Mouse (Mus musculus) forebrain, embryonic 16.5 days (tissue): ENCODE measurements around the gene Aven. TPM values are rescaled to one million over a fixed set of nuclear protein-coding genes. Genes with fewer than 3 reads are reported as not detected.

Experiments used
- ATAC-seq: fragments of 200-750 bp; cut with Nextera tagmentation; 2 replicates; pipeline ENCODE4 v1.8.0; 2017; ENCODE audit warnings: mild to moderate bottlenecking, moderate library complexity
- H3K27ac ChIP-seq: fragments of 300-500 bp; sonication (generic); 2 replicates; pipeline ENCODE4 v1.5.1; 2014; ENCODE audit warnings: low read length, control low read depth
- H3K27me3 ChIP-seq: fragments of 300-500 bp; sonication (generic); replicated peaks from 2 replicates; pipeline ENCODE4 v1.6.1; 2014; ENCODE audit warnings: low read length; ENCODE audit not compliant: control insufficient read depth, insufficient read depth
- H3K36me3 ChIP-seq: fragments of 300-500 bp; sonication (generic); 2 replicates; pipeline ENCODE4 v1.6.1; 2014; ENCODE audit not compliant: control insufficient read depth, insufficient read depth
- H3K4me1 ChIP-seq: fragments of 300-500 bp; sonication (generic); replicated peaks from 2 replicates; pipeline ENCODE4 v1.6.1; 2014; ENCODE audit warnings: low read length; ENCODE audit not compliant: control insufficient read depth, insufficient read depth
- H3K4me2 ChIP-seq: fragments of 300-500 bp; sonication (generic); 2 replicates; pipeline ENCODE4 v1.6.1; 2014; ENCODE audit warnings: mild to moderate bottlenecking, low read length, control low read depth
- H3K4me3 ChIP-seq: fragments of 300-500 bp; sonication (generic); replicated peaks from 2 replicates; pipeline ENCODE4 v1.5.1; 2014; ENCODE audit warnings: mild to moderate bottlenecking, low read length, control low read depth
- H3K9ac ChIP-seq: fragments of 300-500 bp; sonication (generic); replicated peaks from 2 replicates; pipeline ENCODE4 v1.6.1; 2014; ENCODE audit warnings: low read depth, low read length, control low read depth
- H3K9me3 ChIP-seq: fragments of 300-500 bp; sonication (generic); 2 replicates; pipeline ENCODE4 v1.6.1; 2016; ENCODE audit warnings: low read length; ENCODE audit not compliant: control insufficient read depth
- WGBS: fragments of 180-500 bp; shearing (Covaris S2); extraction: QIAGEN DNeasy Blood & Tissue Kit; methylation state at CpG from one replicate; pipeline ENCODE4 v1.1.7; 2014; 5-methylcytosine and 5-hydroxymethylcytosine counted together
- microRNA-seq: library from miRNA; unstranded; fragments of <30 nt; microRNA quantifications from one replicate; pipeline ENCODE4, GENCODE M21; 2017
- polyA plus RNA-seq: library from polyadenylated mRNA; unstranded; fragments of >200 nt; fragmentation: Nextera tagmentation; extraction: Ambion mirVana; gene quantifications from 2 replicates; pipeline ENCODE4 v1.2.1, GENCODE M21; 2015

The Aven gene
- polyA plus RNA-seq, 1 experiment from 2014 or later: 2.2 TPM

GRCm38 (mm10) chr2:112669461-112669860 lies 176.7 kb downstream of the Aven start:
- Histone ChIP-seq H3K36me3 (no peaks in the 10 kb centered on the region), H3K4me1 (no peaks in the 10 kb centered on the region), H3K27me3 (no peaks in the 10 kb centered on the region), H3K9me3 (no peaks in the 10 kb centered on the region), H3K4me3 (no peak overlapping the region), H3K9ac (no peak overlapping the region), H3K27ac (no peak overlapping the region), H3K4me2 (no peak overlapping the region)
- WGBS: 91% methylated on average over 3 of the region's 3 CpGs
- ATAC-seq: no peak

GRCm38 (mm10) chr2:112676175-112676574 lies 183.4 kb downstream of the Aven start:
- Histone ChIP-seq H3K4me2 (no peak overlapping the region), H3K36me3 (no peaks in the 10 kb centered on the region), H3K27me3 (no peaks in the 10 kb centered on the region), H3K4me3 (no peak overlapping the region), H3K9me3 (no peaks in the 10 kb centered on the region), H3K9ac (no peak overlapping the region), H3K27ac (no peak overlapping the region), H3K4me1 (no peaks in the 10 kb centered on the region)
- no peak for ATAC-seq
- WGBS: 84% methylated on average over 2 of the region's 2 CpGs

GRCm38 (mm10) chr2:112676721-112677120 lies 184.0 kb downstream of the Aven start:
- WGBS: 48% methylated on average over 1 of the region's 1 CpGs
- Histone ChIP-seq H3K27me3 (no peaks in the 10 kb centered on the region), H3K9ac (no peak overlapping the region), H3K9me3 (no peaks in the 10 kb centered on the region), H3K36me3 (no peaks in the 10 kb centered on the region), H3K4me3 (no peak overlapping the region), H3K4me1 (no peaks in the 10 kb centered on the region), H3K27ac (no peak overlapping the region), H3K4me2 (no peak overlapping the region)
- no peak for ATAC-seq

GRCm38 (mm10) chr2:112677246-112677645 lies 184.5 kb downstream of the Aven start:
- Histone ChIP-seq H3K27ac (no peak overlapping the region), H3K36me3 (no peaks in the 10 kb centered on the region), H3K9ac (no peak overlapping the region), H3K9me3 (no peaks in the 10 kb centered on the region), H3K4me3 (no peak overlapping the region), H3K27me3 (no peaks in the 10 kb centered on the region), H3K4me2 (no peak overlapping the region), H3K4me1 (no peaks in the 10 kb centered on the region)
- no peak for ATAC-seq
- WGBS: 27% methylated on average over 1 of the region's 1 CpGs

GRCm38 (mm10) chr2:112681817-112682216 lies 189.1 kb downstream of the Aven start:
- Histone ChIP-seq H3K9ac (no peak overlapping the region), H3K27ac (no peak overlapping the region), H3K36me3 (no peaks in the 10 kb centered on the region), H3K27me3 (no peaks in the 10 kb centered on the region), H3K4me2 (no peak overlapping the region), H3K4me1 (no peaks in the 10 kb centered on the region), H3K9me3 (no peaks in the 10 kb centered on the region), H3K4me3 (no peak overlapping the region)
- WGBS: 82% methylated on average over 5 of the region's 5 CpGs
- ATAC-seq: no peak

Small RNA genes lying within 50 kb of the gene (microRNA-seq; reads per million reads assigned to microRNA genes)
- gene Gm44374: not detected

Other genes starting within 250 kb of the Aven start
- not detected in 2 replicates for gene Nutm1, start 233.7 kb upstream of the Aven start, polyA plus RNA-seq
- 157 and 169 TPM in 2 replicates for gene Nop10, start 231.0 kb upstream of the Aven start, polyA plus RNA-seq
- gene Slc12a6, start 227.1 kb upstream of the Aven start, polyA plus RNA-seq: 18.5 and 20.1 TPM in 2 replicates
- not detected in 2 replicates for gene Gm21985, start 226.7 kb upstream of the Aven start, polyA plus RNA-seq
- 150 and 174 TPM in 2 replicates for gene Emc4, start 124.9 kb upstream of the Aven start, polyA plus RNA-seq
- gene Katnbl1, start 113.8 kb upstream of the Aven start, polyA plus RNA-seq: 43.4 and 51.0 TPM in 2 replicates
- 17.2 and 18.0 TPM in 2 replicates for gene Emc7, start 38.0 kb upstream of the Aven start, polyA plus RNA-seq
- gene Chrm5, start 12.2 kb upstream of the Aven start, polyA plus RNA-seq: 0.80 and 1.2 TPM in 2 replicates